Mouse (Mus musculus): ENCODE results near the gene Heatr6. TPM values are rescaled to one million over a fixed set of nuclear protein-coding genes. Genes with fewer than 3 reads are reported as not detected.

Gene Heatr6
- polyA plus RNA-seq, 1 experiment from 2014 or later: 36.0 TPM

DNA sequence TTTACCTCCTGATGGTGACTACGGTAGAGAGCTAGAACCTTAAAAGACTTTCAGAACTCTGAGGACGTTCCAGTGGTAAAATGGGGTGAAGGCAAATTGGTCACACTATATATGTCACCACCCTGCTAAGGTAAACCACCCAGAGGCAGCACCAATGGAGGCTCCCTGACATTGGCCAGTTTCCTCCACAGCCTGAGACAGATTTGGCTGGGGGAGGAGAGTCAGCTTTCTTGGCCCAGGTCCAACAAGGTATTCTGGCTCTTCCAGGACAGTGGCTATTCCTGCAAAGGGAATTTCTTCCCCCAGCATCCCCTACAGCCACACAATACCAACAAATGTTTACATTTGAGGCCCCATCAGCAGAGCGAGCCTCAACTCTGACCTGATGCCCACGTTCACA is 64.5 kb downstream of the Heatr6 start:
- no peak overlapping the region for H3K4me3 ChIP-seq
- no peak overlapping the region; the same call in 1 of the 2 replicates for H3K27ac ChIP-seq
- H3K4me2 ChIP-seq: no peak overlapping the region
- H3K36me3 ChIP-seq: no peaks in the 10 kb centered on the region
- no peaks in the 10 kb centered on the region for H3K9me3 ChIP-seq
- H3K27me3 ChIP-seq: peaks cover 6% of the 10 kb centered on the region; the same call in 1 of the 2 replicates
- no peak overlapping the region for H3K9ac ChIP-seq
- 83% methylated on average over 4 of the region's 4 CpGs for WGBS
- ATAC-seq (ENCODE audit: low FRiP score): no peak
- H3K4me1 ChIP-seq (replicated peaks): peaks cover 15% of the 10 kb centered on the region

DNA sequence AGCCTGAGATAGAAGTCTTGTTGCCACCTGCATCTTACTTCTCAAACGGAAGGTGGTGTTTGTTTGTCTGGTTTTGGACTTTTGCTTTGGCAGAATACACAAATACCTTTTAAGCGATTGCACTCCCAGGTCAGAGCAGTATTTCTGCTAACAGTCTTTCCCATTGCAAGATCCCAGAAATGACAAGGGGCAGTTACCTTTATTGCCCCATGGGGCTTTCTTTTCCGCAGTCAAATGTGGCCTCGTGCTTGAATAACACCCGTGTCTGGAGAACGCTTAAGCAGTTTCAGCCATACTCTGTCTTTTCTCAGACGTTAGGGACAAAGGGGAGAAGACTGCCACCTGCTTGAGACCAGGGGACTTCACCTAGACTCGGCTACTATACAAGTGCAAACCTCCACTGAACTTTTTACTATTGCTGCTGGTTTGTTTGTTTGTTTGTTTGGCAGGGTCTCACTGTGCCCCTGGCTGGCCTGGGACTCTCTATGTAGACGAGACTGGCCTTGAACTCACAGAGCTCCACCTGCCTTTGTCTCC is 65.2 kb downstream of the Heatr6 start:
- H3K27ac ChIP-seq: no peak overlapping the region
- WGBS: 62% methylated on average over 9 of the region's 9 CpGs
- no peaks in the 10 kb centered on the region for H3K36me3 ChIP-seq
- ATAC-seq (ENCODE audit: low FRiP score): no peak
- peaks cover 6% of the 10 kb centered on the region; the same call in 1 of the 2 replicates for H3K27me3 ChIP-seq
- no peak overlapping the region for H3K4me2 ChIP-seq
- peaks cover 15% of the 10 kb centered on the region for H3K4me1 ChIP-seq (replicated peaks)
- no peaks in the 10 kb centered on the region for H3K9me3 ChIP-seq
- no peak overlapping the region for H3K4me3 ChIP-seq
- H3K9ac ChIP-seq: no peak overlapping the region

DNA sequence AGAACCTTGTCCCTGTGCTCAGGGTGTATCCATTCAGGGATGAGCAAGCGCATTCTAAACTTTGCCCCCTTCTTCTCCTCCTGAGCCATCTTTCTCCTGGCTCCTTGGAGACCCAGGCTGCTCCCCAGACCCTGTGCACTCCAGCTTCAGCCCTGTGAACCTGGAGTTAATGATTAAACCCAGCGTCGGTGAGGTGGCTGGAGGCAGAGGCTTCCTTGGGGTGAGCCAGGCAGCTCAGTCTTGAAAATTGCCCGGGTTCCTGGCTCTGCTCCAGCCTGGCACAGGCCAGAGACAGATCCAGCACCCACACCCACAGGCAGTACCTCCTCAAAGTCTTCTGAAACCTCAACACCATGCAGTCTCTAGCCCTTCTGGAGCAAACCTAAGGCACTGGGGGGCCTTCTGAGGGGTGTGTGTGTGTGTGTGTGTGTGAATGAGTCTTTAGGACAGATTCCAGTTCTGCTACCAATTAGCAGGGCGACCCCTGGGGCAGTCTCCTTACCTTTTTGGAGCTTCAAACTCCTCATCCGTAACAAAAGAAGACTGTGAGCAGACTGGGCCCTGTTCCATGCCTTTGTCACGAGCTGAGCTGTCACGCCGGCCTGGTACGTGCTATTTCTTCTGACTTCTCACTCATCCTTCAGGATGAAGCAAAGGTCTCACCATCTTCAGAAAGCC is 66.4 kb downstream of the Heatr6 start:
- no peak overlapping the region for H3K4me3 ChIP-seq
- H3K9ac ChIP-seq: no peak overlapping the region
- H3K36me3 ChIP-seq: no peaks in the 10 kb centered on the region
- H3K4me1 ChIP-seq (replicated peaks): peaks cover 15% of the 10 kb centered on the region
- peaks cover 6% of the 10 kb centered on the region; the same call in 1 of the 2 replicates for H3K27me3 ChIP-seq
- 37% methylated on average over 10 of the region's 10 CpGs for WGBS
- no peak for ATAC-seq (ENCODE audit: low FRiP score)
- H3K9me3 ChIP-seq: no peaks in the 10 kb centered on the region
- H3K4me2 ChIP-seq: no peak overlapping the region
- H3K27ac ChIP-seq: no peak overlapping the region

DNA sequence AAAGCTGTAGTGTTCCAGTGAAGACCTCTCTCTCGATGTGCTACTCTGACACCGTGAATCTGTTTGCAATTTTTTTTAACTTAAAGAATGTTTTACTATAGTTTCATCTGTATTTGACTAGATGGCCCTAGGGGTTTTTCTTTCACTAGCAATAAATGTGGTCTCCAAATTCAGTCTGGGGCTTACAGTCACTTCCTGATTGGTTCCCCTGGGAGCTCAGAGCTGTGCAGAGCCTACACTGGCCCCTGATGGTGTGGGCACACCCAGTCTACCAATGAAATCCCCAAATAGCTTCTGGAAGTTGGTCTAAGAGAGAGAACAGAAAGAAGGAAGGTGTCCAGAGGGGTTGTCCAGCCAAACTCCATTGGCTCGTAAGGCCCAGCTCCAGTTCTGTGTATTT is 72.6 kb downstream of the Heatr6 start:
- no peak for ATAC-seq (ENCODE audit: low FRiP score)
- H3K9ac ChIP-seq: no peak overlapping the region
- H3K4me2 ChIP-seq: no peak overlapping the region
- no peak overlapping the region for H3K27ac ChIP-seq
- WGBS: 94% methylated on average over 3 of the region's 3 CpGs
- no peaks in the 10 kb centered on the region for H3K36me3 ChIP-seq
- H3K4me3 ChIP-seq: no peak overlapping the region
- H3K4me1 ChIP-seq (replicated peaks): no peaks in the 10 kb centered on the region
- H3K27me3 ChIP-seq: no peaks in the 10 kb centered on the region
- H3K9me3 ChIP-seq: no peaks in the 10 kb centered on the region

DNA sequence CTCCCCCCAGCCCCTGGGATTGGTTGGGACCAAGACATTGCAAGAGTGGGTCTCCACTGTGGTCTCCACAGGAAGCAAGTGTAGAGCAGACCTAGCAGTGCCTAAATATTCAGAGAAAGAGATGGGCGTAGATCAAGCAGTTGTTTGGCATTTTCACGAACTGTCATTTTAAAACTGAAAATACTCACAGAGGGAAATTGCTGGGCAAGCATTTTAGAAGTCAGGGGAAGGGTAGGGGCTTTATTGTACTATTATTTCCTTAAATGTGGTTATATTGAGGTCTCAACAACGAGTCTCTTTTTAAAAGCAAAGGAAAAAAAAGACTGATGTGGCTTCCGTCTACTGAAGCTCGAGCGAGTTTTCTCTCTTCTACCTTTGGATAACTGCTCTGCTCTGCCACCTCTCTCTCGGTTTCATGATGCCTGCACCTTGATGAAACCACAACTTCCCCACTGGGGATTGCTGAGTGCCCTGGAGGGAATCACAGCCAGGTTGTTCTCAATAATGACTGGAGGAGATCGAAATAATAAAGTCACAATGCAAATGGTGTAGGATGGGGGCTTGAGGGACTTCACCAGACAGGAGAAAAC is 75.2 kb downstream of the Heatr6 start:
- ATAC-seq (ENCODE audit: low FRiP score): no peak
- H3K4me1 ChIP-seq (replicated peaks): no peaks in the 10 kb centered on the region
- H3K27me3 ChIP-seq: no peaks in the 10 kb centered on the region
- no peak overlapping the region for H3K9ac ChIP-seq
- no peak overlapping the region for H3K4me3 ChIP-seq
- H3K36me3 ChIP-seq: no peaks in the 10 kb centered on the region
- no peaks in the 10 kb centered on the region for H3K9me3 ChIP-seq
- no peak overlapping the region for H3K27ac ChIP-seq
- 87% methylated on average over 8 of the region's 8 CpGs for WGBS
- H3K4me2 ChIP-seq: no peak overlapping the region

DNA sequence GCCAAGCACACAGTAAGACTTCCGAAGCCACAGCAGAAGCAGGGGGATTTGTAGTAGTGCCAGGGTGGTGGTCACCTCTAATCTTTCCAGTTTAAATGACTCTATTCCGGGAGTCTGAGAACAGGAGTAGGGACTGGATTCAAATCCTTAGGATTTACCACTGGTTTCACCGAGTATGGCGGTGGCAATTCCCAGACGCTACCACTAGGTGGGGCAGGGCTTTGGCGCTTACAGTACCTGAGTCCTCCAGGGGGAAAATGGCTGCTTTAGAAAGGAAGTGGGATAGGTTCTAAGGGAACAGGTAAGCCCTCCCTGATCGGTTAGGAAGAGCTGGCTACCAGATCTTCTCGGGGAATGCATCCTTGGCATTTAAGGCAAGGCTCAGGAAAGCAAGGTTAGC is 78.9 kb downstream of the Heatr6 start:
- Histone ChIP-seq H3K4me1 (replicated peaks) (no peaks in the 10 kb centered on the region), H3K27ac (no peak overlapping the region), H3K4me3 (no peak overlapping the region), H3K4me2 (no peak overlapping the region), H3K27me3 (no peaks in the 10 kb centered on the region), H3K36me3 (no peaks in the 10 kb centered on the region), H3K9me3 (no peaks in the 10 kb centered on the region), H3K9ac (no peak overlapping the region)
- 44% methylated on average over 8 of the region's 8 CpGs for WGBS
- ATAC-seq (ENCODE audit: low FRiP score): no peak

Other genes starting within 250 kb of the Heatr6 start
- not detected in 2 replicates for gene Heatr9, start 231.5 kb upstream of the Heatr6 start, polyA plus RNA-seq (2015; fragmentation: Nextera tagmentation; extraction: Ambion mirVana)
- gene Ccl5, start 223.2 kb upstream of the Heatr6 start, polyA plus RNA-seq (2015; fragmentation: Nextera tagmentation; extraction: Ambion mirVana): not detected in 2 replicates
- 1.9 and 4.1 TPM in 2 replicates for gene Ccl9, start 175.1 kb upstream of the Heatr6 start, polyA plus RNA-seq (2015; fragmentation: Nextera tagmentation; extraction: Ambion mirVana)
- 2.3 and 2.7 TPM in 2 replicates for gene Ccl6, start 160.6 kb upstream of the Heatr6 start, polyA plus RNA-seq (2015; fragmentation: Nextera tagmentation; extraction: Ambion mirVana)
- not detected in 2 replicates for gene Rpl9-ps1, start 108.1 kb upstream of the Heatr6 start, polyA plus RNA-seq (2015; fragmentation: Nextera tagmentation; extraction: Ambion mirVana)
- 1.6 and 1.8 TPM in 2 replicates for gene Ccl3, start 104.3 kb upstream of the Heatr6 start, polyA plus RNA-seq (2015; fragmentation: Nextera tagmentation; extraction: Ambion mirVana)
- 0.53 and 0.71 TPM in 2 replicates for gene Ccl4, start 91.1 kb upstream of the Heatr6 start, polyA plus RNA-seq (2015; fragmentation: Nextera tagmentation; extraction: Ambion mirVana)
- 0.35 TPM in 1 of 2 replicates, not detected in the other for gene Wfdc17, start 49.7 kb upstream of the Heatr6 start, polyA plus RNA-seq (2015; fragmentation: Nextera tagmentation; extraction: Ambion mirVana)
- not detected in 2 replicates for gene Wfdc18, start 44.7 kb upstream of the Heatr6 start, polyA plus RNA-seq (2015; fragmentation: Nextera tagmentation; extraction: Ambion mirVana)
- 0.53 TPM in 1 of 2 replicates, not detected in the other for gene Wfdc21, start 6.8 kb upstream of the Heatr6 start, polyA plus RNA-seq (2015; fragmentation: Nextera tagmentation; extraction: Ambion mirVana)
- 0.10 and 0.19 TPM in 2 replicates for gene Hnf1b, start 96.4 kb downstream of the Heatr6 start, polyA plus RNA-seq (2015; fragmentation: Nextera tagmentation; extraction: Ambion mirVana)
- gene Ddx52, start 188.4 kb downstream of the Heatr6 start, polyA plus RNA-seq (2015; fragmentation: Nextera tagmentation; extraction: Ambion mirVana): 27.1 and 27.8 TPM in 2 replicates
- gene Synrg, start 210.7 kb downstream of the Heatr6 start, polyA plus RNA-seq (2015; fragmentation: Nextera tagmentation; extraction: Ambion mirVana): 30.9 and 32.6 TPM in 2 replicates

Measured in hindbrain, embryonic 13.5 days (tissue).